Mouse (Mus musculus): ENCODE data around the gene Bmp7. TPM values are rescaled to one million over a fixed set of nuclear protein-coding genes. Genes with fewer than 3 reads are reported as not detected.

Bmp7 gene
- polyA plus RNA-seq, 1 experiment from 2014 or later, result 35.8 TPM

DNA sequence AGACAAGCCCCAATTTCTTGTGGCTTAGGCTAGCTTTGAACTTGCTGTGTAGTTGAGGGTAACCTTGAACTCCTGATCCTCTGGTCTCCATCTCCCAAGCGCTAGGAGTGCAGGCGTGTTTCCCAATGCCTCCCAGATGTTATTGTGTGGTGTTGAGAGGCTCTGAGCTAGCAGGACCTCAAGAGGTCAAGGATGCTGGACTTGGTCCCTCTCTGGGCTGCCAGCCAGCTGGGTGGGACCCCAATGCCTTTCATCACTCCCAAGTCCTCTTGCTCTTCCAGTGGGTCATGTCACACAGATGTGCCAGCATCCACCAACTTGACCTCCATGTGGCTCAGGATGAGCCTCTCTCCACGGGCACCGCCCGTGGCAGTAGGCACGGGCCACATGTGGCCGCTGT lies 16.9 kb downstream of the Bmp7 start:
- DNase-seq (ENCODE audit: low spot score) (no peak), ATAC-seq (replicated peaks; ENCODE audit: low FRiP score, low read depth) (no peak)
- TF ChIP-seq CTCF (IDR thresholded peaks at IDR 0.05; ENCODE audit: low read depth), result no peak
- no peak overlapping the region for H3K4me2 ChIP-seq (ENCODE audit: low read length)
- no peaks in the 10 kb centered on the region for H3K27me3 ChIP-seq (ENCODE audit: insufficient read depth, low read length)
- no peak overlapping the region for H3K9ac ChIP-seq (ENCODE audit: low read depth, low read length)
- H3K4me1 ChIP-seq (replicated peaks; ENCODE audit: insufficient read depth, low read length), result peaks cover 8% of the 10 kb centered on the region
- WGBS, result 79% methylated on average over 7 of the region's 7 CpGs
- H3K27ac ChIP-seq, result no peak overlapping the region
- no peaks in the 10 kb centered on the region for H3K9me3 ChIP-seq (replicated peaks; ENCODE audit: low read length)
- no peak overlapping the region for H3K4me3 ChIP-seq (replicated peaks; ENCODE audit: low read depth, low read length)
- H3K36me3 ChIP-seq (ENCODE audit: insufficient read depth, low read length), result no peaks in the 10 kb centered on the region

GRCm38 (mm10) chr2:172922597-172922996 lies 17.5 kb downstream of the Bmp7 start:
- Histone ChIP-seq H3K4me2 (ENCODE audit: low read length) (no peak overlapping the region), H3K36me3 (ENCODE audit: insufficient read depth, low read length) (no peaks in the 10 kb centered on the region), H3K27ac (no peak overlapping the region), H3K27me3 (ENCODE audit: insufficient read depth, low read length) (no peaks in the 10 kb centered on the region), H3K9ac (ENCODE audit: low read depth, low read length) (no peak overlapping the region), H3K4me3 (replicated peaks; ENCODE audit: low read depth, low read length) (no peak overlapping the region), H3K4me1 (replicated peaks; ENCODE audit: insufficient read depth, low read length) (peaks cover 4% of the 10 kb centered on the region), H3K9me3 (replicated peaks; ENCODE audit: low read length) (no peaks in the 10 kb centered on the region)
- WGBS, result 71% methylated on average over 5 of the region's 5 CpGs
- DNase-seq (ENCODE audit: low spot score), result no peak
- no peak for ATAC-seq (replicated peaks; ENCODE audit: low FRiP score, low read depth)
- no peak for TF ChIP-seq CTCF (IDR thresholded peaks at IDR 0.05; ENCODE audit: low read depth)

GRCm38 (mm10) chr2:172914018-172914417 lies 26.1 kb downstream of the Bmp7 start:
- Histone ChIP-seq H3K4me3 (replicated peaks; ENCODE audit: low read depth, low read length) (no peak overlapping the region), H3K4me1 (replicated peaks; ENCODE audit: insufficient read depth, low read length) (no peaks in the 10 kb centered on the region), H3K27ac (peak overlapping the region; percentile 50; the same call in 1 of the 2 replicates), H3K27me3 (ENCODE audit: insufficient read depth, low read length) (no peaks in the 10 kb centered on the region), H3K4me2 (ENCODE audit: low read length) (no peak overlapping the region), H3K9ac (ENCODE audit: low read depth, low read length) (no peak overlapping the region), H3K36me3 (ENCODE audit: insufficient read depth, low read length) (no peaks in the 10 kb centered on the region), H3K9me3 (replicated peaks; ENCODE audit: low read length) (no peaks in the 10 kb centered on the region)
- 71% methylated on average over 14 of the region's 14 CpGs for WGBS
- ATAC-seq (replicated peaks; ENCODE audit: low FRiP score, low read depth), result peak; percentile 63
- DNase-seq (ENCODE audit: low spot score), result no peak
- peak; percentile 20; the same call in 1 of the 2 replicates for TF ChIP-seq CTCF (IDR thresholded peaks at IDR 0.05; ENCODE audit: low read depth)

DNA sequence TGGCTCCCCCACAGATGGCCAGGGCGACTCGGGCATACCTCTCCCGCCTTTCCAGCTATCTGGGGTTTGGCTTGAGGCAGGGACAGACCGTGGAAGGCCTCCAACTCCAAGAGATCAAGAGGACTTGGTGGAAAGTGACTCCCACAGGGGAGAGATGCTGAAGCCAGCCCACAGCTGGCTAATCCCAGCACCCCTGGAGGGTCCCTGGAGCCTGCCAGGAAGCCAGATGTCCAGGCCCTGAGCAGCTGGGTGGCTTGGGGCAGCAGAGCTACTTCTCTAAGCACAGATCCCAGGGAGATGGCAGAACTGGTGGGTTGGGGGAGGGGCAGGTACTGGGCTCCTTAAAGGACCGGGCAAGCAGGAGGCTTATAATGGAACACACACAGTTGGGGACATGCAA lies 28.4 kb downstream of the Bmp7 start:
- H3K36me3 ChIP-seq (ENCODE audit: insufficient read depth, low read length), result no peaks in the 10 kb centered on the region
- TF ChIP-seq CTCF (IDR thresholded peaks at IDR 0.05; ENCODE audit: low read depth), result no peak
- ATAC-seq (replicated peaks; ENCODE audit: low FRiP score, low read depth), result no peak
- H3K27ac ChIP-seq, result no peak overlapping the region
- H3K9ac ChIP-seq (ENCODE audit: low read depth, low read length), result no peak overlapping the region
- no peaks in the 10 kb centered on the region for H3K4me1 ChIP-seq (replicated peaks; ENCODE audit: insufficient read depth, low read length)
- WGBS, result 41% methylated on average over 5 of the region's 5 CpGs
- H3K4me2 ChIP-seq (ENCODE audit: low read length), result no peak overlapping the region
- H3K27me3 ChIP-seq (ENCODE audit: insufficient read depth, low read length), result no peaks in the 10 kb centered on the region
- DNase-seq (ENCODE audit: low spot score), result no peak
- H3K4me3 ChIP-seq (replicated peaks; ENCODE audit: low read depth, low read length), result no peak overlapping the region
- no peaks in the 10 kb centered on the region for H3K9me3 ChIP-seq (replicated peaks; ENCODE audit: low read length)

GRCm38 (mm10) chr2:172911157-172911556 lies 29.0 kb downstream of the Bmp7 start:
- H3K4me1 ChIP-seq (replicated peaks; ENCODE audit: insufficient read depth, low read length), result no peaks in the 10 kb centered on the region
- no peak overlapping the region for H3K4me3 ChIP-seq (replicated peaks; ENCODE audit: low read depth, low read length)
- H3K9me3 ChIP-seq (replicated peaks; ENCODE audit: low read length), result no peaks in the 10 kb centered on the region
- no peaks in the 10 kb centered on the region for H3K27me3 ChIP-seq (ENCODE audit: insufficient read depth, low read length)
- ATAC-seq (replicated peaks; ENCODE audit: low FRiP score, low read depth) (no peak), DNase-seq (ENCODE audit: low spot score) (no peak)
- TF ChIP-seq CTCF (IDR thresholded peaks at IDR 0.05; ENCODE audit: low read depth), result no peak
- no peak overlapping the region for H3K27ac ChIP-seq
- no peaks in the 10 kb centered on the region for H3K36me3 ChIP-seq (ENCODE audit: insufficient read depth, low read length)
- no peak overlapping the region for H3K4me2 ChIP-seq (ENCODE audit: low read length)
- no peak overlapping the region for H3K9ac ChIP-seq (ENCODE audit: low read depth, low read length)
- 65% methylated on average over 6 of the region's 6 CpGs for WGBS

DNA sequence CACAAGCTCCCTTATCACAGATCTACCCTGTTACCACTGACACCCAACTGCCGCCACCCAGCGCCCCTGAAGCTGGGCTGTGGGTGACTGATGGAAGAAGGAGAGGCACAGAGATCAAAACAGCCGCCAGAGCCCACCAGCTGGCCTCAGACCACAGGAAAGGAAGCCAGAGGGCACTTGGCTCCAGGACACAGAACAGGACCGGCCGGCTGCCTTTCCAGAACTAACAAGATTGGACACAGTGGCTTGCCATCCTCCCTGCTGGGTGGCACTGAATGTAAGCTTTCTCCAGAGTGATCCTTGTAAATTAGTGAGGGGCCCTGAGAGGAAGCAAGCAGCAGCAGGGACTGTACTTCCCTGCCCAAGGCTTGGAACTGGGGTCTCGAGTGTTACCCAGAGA lies 30.7 kb downstream of the Bmp7 start:
- ATAC-seq (replicated peaks; ENCODE audit: low FRiP score, low read depth), result no peak
- TF ChIP-seq CTCF (IDR thresholded peaks at IDR 0.05; ENCODE audit: low read depth), result no peak
- Histone ChIP-seq H3K36me3 (ENCODE audit: insufficient read depth, low read length) (no peaks in the 10 kb centered on the region), H3K27ac (no peak overlapping the region), H3K4me3 (replicated peaks; ENCODE audit: low read depth, low read length) (no peak overlapping the region), H3K9ac (ENCODE audit: low read depth, low read length) (no peak overlapping the region), H3K27me3 (ENCODE audit: insufficient read depth, low read length) (no peaks in the 10 kb centered on the region), H3K4me2 (ENCODE audit: low read length) (no peak overlapping the region), H3K4me1 (replicated peaks; ENCODE audit: insufficient read depth, low read length) (no peaks in the 10 kb centered on the region), H3K9me3 (replicated peaks; ENCODE audit: low read length) (no peaks in the 10 kb centered on the region)
- DNase-seq (ENCODE audit: low spot score), result no peak
- WGBS, result 62% methylated on average over 6 of the region's 6 CpGs

- Histone ChIP-seq H3K4me1 (replicated peaks; ENCODE audit: insufficient read depth, low read length) (no peaks in the 10 kb centered on the region), H3K27ac (0 out of 2 replicates have a peak overlapping the region, but pooled peaks have one; percentile 42)
- 56% methylated on average over 9 of the region's 9 CpGs for WGBS
Observed at GRCm38 (mm10) chr2:172906146-172906545, 34.0 kb downstream of the Bmp7 start.

More at GRCm38 (mm10) chr2:172906146-172906545, 34.0 kb downstream of the Bmp7 start:
- Histone ChIP-seq H3K4me2 (ENCODE audit: low read length) (no peak overlapping the region), H3K9ac (ENCODE audit: low read depth, low read length) (no peak overlapping the region), H3K9me3 (replicated peaks; ENCODE audit: low read length) (no peaks in the 10 kb centered on the region), H3K4me3 (replicated peaks; ENCODE audit: low read depth, low read length) (no peak overlapping the region), H3K27me3 (ENCODE audit: insufficient read depth, low read length) (no peaks in the 10 kb centered on the region), H3K36me3 (ENCODE audit: insufficient read depth, low read length) (no peaks in the 10 kb centered on the region)
- DNase-seq (ENCODE audit: low spot score) (no peak), ATAC-seq (replicated peaks; ENCODE audit: low FRiP score, low read depth) (peak; percentile 63)
- 0 out of 2 replicates have a peak, but pooled peaks have one; percentile 2 for TF ChIP-seq CTCF (IDR thresholded peaks at IDR 0.05; ENCODE audit: low read depth)
